Mouse (Mus musculus): ENCODE data around the gene Rad51ap1.

Gene Rad51ap1

GRCm38 (mm10) chr6:126939487-126940171 lies at the start of gene Rad51ap1, which contains the start of gene D6Wsu163e:
Gene Rad51ap1 (minus strand): TSS chr6:126939587.
Gene D6Wsu163e (plus strand): TSS chr6:126939962.
- peak; percentile 88 to 92 for DNase-seq (ENCODE audit: low spot score in 2 of 2)

- no peak for DNase-seq (ENCODE audit: low spot score in 2 of 2)
Observed at GRCm38 (mm10) chr6:126981539-126982234, 42.3 kb upstream of the Rad51ap1 start.

- DNase-seq (ENCODE audit: low spot score in 2 of 2): no peak
Observed at GRCm38 (mm10) chr6:126966241-126967026, 27.0 kb upstream of the Rad51ap1 start.

GRCm38 (mm10) chr6:126963426-126963825 lies 24.0 kb upstream of the Rad51ap1 start:
- DNase-seq (ENCODE audit: low spot score in 2 of 2): no peak

- DNase-seq (ENCODE audit: low spot score in 2 of 2): no peak
Observed at GRCm38 (mm10) chr6:126962709-126963108, 23.3 kb upstream of the Rad51ap1 start.

- no peak for DNase-seq (ENCODE audit: low spot score in 2 of 2)
Observed at GRCm38 (mm10) chr6:126961371-126962018, 22.1 kb upstream of the Rad51ap1 start.

- DNase-seq (ENCODE audit: low spot score in 2 of 2): peak; percentile 23 to 75
Observed at GRCm38 (mm10) chr6:126955734-126956133, 16.3 kb upstream of the Rad51ap1 start.

GRCm38 (mm10) chr6:126948336-126948735 lies 8.9 kb upstream of the Rad51ap1 start:
- DNase-seq (ENCODE audit: low spot score in 2 of 2): no peak

GRCm38 (mm10) chr6:126940451-126940850 lies 1.1 kb upstream of the Rad51ap1 start:
- DNase-seq (ENCODE audit: low spot score in 2 of 2): no peak

GRCm38 (mm10) chr6:126938853-126939486 lies 417 bp downstream of the Rad51ap1 start:
- DNase-seq (ENCODE audit: low spot score in 2 of 2): no peak

GRCm38 (mm10) chr6:126938047-126938446 lies 1.3 kb downstream of the Rad51ap1 start:
- no peak for DNase-seq (ENCODE audit: low spot score in 2 of 2)

- no peak for DNase-seq (ENCODE audit: low spot score in 2 of 2)
Observed at GRCm38 (mm10) chr6:126932896-126933295, 6.5 kb downstream of the Rad51ap1 start.

- peak in 1 of 2 experiments; percentile 21 for DNase-seq (ENCODE audit: low spot score in 2 of 2)
Observed at GRCm38 (mm10) chr6:126921111-126921881, 18.1 kb downstream of the Rad51ap1 start, which contains the start of gene Dyrk4. Gene Dyrk4 (minus strand): TSS chr6:126921839.

- no peak for DNase-seq (ENCODE audit: low spot score in 2 of 2)
Observed at GRCm38 (mm10) chr6:126914928-126915327, 24.5 kb downstream of the Rad51ap1 start.

GRCm38 (mm10) chr6:126910727-126911126 lies 28.7 kb downstream of the Rad51ap1 start:
- DNase-seq (ENCODE audit: low spot score in 2 of 2): no peak

GRCm38 (mm10) chr6:126907876-126908275 lies 31.5 kb downstream of the Rad51ap1 start:
- DNase-seq (ENCODE audit: low spot score in 2 of 2): no peak

GRCm38 (mm10) chr6:126907378-126907777 lies 32.0 kb downstream of the Rad51ap1 start:
- DNase-seq (ENCODE audit: low spot score in 2 of 2): no peak

GRCm38 (mm10) chr6:126877118-126877517 lies 62.3 kb downstream of the Rad51ap1 start:
- DNase-seq (ENCODE audit: low spot score in 2 of 2): no peak
